Mouse (Mus musculus): Measurements from ENCODE around the gene Bscl2. TPM values are rescaled to one million over a fixed set of nuclear protein-coding genes. Genes with fewer than 3 reads are reported as not detected.

Bscl2 gene
- 125 and 157 TPM in 2 replicates for polyA plus RNA-seq (2012; rRNA removed)

DNA sequence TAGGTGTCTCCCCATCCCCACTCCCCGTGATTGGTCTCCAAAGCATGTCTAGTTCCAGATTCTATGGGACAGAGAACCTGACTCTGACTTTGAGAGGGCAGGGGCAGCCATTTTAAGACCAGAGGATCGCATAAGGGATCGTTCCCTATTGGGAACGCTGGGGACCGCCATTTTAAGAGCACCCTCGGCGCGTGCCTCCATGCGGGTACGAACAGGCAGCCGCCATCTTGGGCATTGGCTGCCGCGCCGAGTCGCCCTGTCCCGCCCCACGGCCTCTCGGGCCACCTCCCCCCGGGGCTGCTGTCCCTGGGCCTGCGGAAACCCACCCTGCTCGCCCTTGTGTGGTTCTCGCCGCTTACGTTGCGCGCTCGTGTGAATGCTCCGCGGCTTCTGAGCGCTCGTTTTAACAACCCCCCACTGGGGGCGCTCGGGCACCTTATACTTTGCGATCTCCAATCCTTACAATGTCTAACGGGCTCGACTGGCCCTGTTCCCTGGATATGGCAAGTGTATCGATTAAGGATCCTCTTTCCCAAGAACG lies at the start of gene Bscl2:
Bscl2 (plus strand) TSS at position 217 of the 541 bp plus-strand sequence.

GRCm38 (mm10) chr19:8798264-8798946 lies 38.9 kb upstream of the Bscl2 start, which contains the start of gene Polr2g:
Gene Polr2g (minus strand): TSS chr19:8798577.

DNA sequence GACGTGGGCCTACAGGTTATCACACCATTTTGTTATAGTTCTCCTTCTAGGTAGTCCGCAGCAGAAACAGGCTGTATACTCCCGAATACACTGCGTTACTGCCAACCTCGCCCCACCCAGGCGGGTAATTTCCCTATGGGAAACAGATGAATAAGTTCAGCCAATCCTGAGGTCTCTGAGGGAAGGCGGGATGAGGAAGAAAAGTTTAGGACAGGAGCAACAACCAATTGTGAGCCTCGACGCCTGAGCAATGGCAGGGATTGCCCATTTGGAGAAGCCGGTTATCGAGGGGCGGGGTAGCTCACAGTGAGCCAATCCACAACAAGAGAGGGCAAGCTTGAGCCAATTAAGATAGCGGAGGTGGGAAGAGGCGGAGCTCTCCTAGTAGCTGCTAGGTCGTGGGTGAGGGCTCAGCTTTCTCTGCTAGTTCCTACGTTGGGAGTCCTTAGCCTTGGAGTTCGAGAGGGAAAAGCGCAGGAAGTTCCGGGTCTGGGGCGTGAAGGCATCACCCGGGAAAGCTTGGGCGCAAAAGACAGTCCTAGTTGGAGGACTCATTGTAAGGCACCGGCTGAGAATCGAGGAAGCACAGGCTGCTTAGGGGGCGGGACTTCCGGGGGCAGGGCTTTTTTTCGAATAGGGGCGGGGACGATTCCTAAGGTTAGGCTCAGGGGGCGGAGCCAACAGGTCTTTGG lies 35.0 kb upstream of the Bscl2 start, which contains the start of gene Zbtb3:
Zbtb3 (plus strand) TSS at position 426 of the 692 bp plus-strand sequence.

GRCm38 (mm10) chr19:8818801-8819595 lies 18.3 kb upstream of the Bscl2 start, which contains the start of gene Ttc9c:
Gene Ttc9c (minus strand): TSS chr19:8819333.

DNA sequence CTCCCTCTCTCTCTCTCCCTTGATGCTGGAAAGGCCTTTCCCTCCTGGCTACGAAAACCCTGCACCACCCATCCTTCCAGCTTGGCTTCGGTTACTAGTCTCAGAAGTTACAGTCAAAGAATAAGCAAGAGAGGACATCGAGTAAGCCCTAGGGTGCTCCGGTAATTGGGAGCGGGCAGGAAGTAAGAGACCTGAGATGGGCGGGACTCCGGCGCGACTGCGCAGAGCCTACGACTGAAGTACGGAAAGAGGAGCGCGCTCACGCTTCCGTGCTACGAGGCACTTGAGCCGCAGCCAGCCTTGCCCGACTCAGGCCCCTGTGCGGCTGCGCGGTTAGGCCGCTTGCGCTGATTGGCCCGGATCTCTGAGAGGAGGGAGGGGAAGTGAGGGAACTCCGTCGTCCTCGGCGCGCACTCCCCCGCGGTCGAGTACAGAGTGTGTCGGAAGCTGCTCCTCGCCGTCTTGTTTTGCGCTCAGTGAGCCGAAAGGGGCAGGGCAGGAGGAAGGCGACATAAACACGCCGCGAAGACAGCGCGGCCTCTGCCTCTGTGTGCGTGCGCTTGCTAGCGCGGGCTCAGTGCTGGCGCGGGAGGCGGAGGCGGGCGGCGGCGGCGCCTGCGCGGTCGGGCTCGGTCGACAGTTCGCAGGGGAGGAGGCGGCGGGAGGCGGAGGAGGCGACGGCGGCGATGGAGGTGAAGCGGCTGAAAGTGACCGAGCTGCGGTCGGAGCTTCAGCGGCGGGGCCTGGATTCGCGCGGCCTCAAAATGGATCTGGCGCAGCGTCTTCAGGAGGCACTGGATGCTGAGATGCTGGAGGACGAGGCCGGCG lies 17.5 kb upstream of the Bscl2 start, which contains the start of gene Hnrnpul2:
Hnrnpul2 (plus strand) TSS at position 415 of the 828 bp plus-strand sequence.

DNA sequence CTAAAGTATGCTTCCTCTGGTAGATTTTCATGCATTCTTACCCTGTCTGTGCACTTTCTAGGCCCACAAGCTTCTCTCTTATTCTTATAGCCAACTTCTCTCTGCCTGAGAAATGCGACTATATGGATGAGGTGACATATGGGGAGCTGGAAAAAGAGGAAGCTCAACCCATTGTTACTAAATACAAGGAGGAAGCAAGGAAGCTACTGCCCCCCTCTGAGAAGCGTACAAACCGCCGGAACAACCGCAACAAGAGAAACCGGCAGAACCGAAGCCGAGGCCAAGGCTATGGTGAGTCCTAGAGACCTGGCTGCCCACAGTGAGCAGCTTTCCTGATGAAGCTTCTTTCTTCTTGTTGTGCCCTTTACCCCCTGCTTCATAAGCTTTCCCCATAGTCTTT lies 7.6 kb upstream of the Bscl2 start, which contains the start of gene AC129217.1:
AC129217.1 (plus strand) TSS at position 114 of the 400 bp plus-strand sequence.

DNA sequence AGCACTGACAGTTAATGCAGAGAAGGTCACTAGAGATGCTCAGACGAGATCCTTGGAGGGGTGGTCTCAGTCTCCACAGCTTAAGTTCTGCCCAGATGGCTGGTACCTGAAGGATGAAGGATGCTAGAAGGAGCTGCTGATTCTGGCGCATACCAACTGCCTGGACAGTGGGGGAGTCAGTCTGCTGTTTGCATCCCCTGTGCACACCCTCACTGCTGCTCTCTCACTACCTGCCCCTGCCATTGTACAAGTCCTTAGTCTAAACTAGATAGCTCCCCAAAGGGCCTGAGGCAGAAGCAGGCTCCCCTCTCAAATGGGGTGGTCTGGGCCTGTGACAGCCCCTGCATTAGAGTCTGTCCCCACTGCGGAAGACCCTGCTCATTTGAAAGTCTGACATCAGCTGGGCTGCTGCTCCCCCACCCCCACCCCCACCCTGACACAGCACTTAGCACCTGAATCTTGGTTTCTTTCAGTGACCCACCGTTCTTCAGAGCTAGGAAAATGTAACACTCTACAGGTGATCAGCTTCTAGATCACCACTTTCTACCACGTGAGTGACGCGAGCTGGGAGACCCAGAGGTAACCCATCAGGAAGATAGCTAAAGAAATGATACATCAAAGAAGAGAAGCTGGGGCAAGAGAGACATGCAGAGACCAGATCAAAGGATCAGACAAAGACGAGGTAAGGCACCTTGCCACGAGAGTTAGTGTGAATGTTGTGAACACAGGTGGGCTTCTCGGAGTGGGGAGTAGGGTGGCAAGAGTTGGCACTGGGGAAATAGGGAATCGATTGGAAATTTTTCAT lies 2.0 kb downstream of the Bscl2 start, which contains the start of gene Gng3:
Gng3 (minus strand) TSS at position 92 of the 805 bp plus-strand sequence.

DNA sequence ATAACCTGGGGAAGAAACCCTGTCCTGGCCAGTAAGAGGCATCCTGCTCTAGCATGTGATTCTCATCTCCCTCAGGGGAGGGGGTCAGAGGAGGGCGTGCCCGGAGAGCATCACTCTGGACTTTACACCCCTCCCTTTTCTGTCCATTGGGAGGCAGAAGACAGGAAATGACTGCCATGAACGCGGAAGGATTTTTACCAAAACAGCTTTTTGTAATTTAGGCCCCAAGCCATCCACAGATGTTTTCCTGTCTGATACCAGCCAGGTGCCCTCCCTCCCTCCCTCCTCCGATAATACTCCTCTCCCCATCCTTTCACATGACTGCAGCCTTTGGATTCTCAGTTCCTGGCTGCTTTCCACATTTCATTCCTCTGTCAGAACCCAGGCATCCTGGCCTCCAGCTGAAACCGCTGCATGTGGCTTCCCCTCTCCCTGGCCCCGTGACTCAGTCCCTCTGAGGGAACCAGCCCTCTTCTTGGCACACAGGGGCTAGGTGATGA lies 13.2 kb downstream of the Bscl2 start, which contains the start of gene Lrrn4cl:
Lrrn4cl (plus strand) TSS at position 367 of the 500 bp plus-strand sequence.

DNA sequence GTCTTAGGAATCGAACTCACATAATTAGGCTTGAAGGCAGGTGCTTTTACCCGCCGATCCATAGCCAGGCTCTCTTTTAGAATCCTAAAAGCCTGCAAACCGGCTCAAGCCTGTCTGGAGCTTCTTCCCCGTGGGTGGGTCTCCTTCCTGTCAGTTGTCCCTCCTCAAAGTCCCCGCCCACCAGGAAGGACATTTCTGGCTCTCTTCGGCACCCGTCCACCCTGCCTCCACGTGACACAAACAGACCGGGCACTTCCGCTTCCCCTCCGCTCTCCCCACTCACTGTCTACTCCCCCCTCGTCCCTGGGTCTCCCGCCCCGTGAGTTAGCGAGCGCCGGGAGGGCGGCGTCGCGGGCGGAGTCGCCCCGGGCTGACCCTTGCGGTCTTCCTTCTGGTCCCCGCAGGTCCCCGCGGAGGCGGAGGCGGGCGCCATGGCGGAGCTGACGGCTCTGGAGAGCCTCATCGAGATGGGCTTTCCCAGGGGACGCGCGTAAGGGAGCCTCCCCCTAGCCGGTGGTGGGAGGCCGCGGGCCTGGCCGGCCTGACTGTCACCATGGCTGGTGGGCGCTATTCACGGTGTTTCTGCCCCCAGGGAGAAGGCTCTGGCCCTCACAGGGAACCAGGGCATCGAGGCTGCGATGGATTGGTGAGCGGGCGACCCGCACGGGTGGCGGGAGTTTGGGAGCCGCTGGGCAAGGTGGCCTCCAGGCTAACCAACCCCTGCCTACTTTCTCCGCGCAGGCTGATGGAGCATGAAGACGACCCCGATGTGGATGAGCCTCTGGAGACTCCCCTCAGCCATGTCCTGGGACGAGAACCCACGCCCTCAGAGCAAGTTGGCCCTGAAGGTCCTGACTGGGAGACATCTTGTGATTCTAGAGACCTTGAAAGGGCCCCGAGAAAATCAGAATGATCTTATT lies 34.3 kb downstream of the Bscl2 start, which contains the start of gene Ubxn1:
Ubxn1 (plus strand) TSS at position 230 of the 920 bp plus-strand sequence.

DNA sequence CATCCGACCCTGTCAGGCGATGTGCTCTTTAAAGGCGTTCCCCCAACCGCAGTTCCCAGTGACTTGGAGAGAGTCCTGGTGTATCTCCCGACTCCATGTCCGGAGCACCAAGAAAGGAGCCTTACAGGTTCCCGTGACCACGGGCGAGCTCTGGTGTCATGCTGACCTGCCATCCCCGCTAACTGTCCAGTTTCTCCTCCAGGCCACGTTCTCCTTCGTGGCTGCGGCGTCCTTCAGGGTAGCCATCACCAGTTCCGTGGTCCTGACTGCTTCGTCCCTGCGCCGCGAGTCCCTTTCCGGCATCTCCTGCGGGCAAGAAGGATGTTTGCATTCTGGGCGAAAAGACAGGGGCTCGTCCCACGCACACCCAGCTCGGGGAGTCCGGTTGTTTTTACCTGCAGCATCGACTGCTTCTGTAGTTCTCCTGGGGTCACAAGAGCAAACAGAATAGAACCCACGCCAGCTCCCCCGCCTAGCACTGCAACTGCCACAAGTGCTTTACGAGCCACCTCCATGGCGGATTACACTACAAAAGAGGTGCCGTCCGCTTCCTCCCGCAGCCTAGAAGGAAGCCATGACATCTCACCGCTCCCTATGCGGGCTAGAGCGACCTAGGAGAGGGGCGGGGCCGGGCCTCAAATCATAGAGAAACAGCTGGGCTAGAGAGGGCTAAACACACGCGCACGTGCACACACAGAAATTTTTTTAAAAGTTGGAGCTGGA lies 43.2 kb downstream of the Bscl2 start, which contains the start of gene Uqcc3:
Uqcc3 (minus strand) TSS at position 613 of the 723 bp plus-strand sequence.

GRCm38 (mm10) chr19:8883616-8884015 lies 46.3 kb downstream of the Bscl2 start, which contains the start of the genes Lbhd1 and Gm49403:
Gene Lbhd1 (plus strand): TSS chr19:8883732.
Gene Gm49403 (plus strand): TSS chr19:8883930.

GRCm38 (mm10) chr19:8888511-8889385 lies 51.5 kb downstream of the Bscl2 start, which contains the start of the genes 1810009A15Rik and Gm49416:
Gene 1810009A15Rik (plus strand): TSS chr19:8888853.
Gene Gm49416 (plus strand): TSS chr19:8888926.

GRCm38 (mm10) chr19:8892829-8893766 lies 55.8 kb downstream of the Bscl2 start, which contains the start of gene Ints5:
Gene Ints5 (plus strand): TSS chr19:8893005.

GRCm38 (mm10) chr19:8897865-8898495 lies 60.7 kb downstream of the Bscl2 start, which contains the start of gene Ganab:
Gene Ganab (plus strand): TSS chr19:8898071.

All from colon, adult 2 months (tissue).